Mouse (Mus musculus): ENCODE data around the gene Sphk2.

The Sphk2 gene

GRCm38 (mm10) chr7:45725151-45725550 is 7.3 kb upstream of the Sphk2 start:
- no peak for DNase-seq (ENCODE audit: extremely low spot score, low read depth, low spot score)

DNA sequence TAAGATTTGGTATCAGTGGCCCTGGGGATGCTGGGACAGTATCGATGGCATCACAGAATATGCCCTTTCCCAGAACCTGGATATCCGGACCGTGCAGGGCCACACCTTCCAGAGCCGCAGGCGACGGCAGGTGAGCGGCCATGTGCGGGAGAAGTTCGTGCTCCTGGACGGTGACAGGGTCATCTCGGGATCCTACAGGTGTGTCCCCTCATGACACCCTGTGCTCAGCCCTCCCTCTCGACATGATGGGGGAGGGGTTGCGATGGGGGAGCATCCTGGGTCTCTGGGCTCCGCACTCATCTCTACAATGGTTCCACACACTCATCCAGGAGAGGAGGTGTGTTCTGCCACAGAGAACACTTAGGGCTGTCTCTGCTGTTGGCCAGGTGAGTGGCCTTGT is 6.0 kb upstream of the Sphk2 start:
- no peak for DNase-seq (ENCODE audit: extremely low spot score, low read depth, low spot score)

- DNase-seq (ENCODE audit: extremely low spot score, low read depth, low spot score), result no peak
Measured at GRCm38 (mm10) chr7:45723301-45723700, 5.5 kb upstream of the Sphk2 start.

- no peak for DNase-seq (ENCODE audit: extremely low spot score, low read depth, low spot score)
Measured at GRCm38 (mm10) chr7:45722348-45722713, 4.5 kb upstream of the Sphk2 start.

DNA sequence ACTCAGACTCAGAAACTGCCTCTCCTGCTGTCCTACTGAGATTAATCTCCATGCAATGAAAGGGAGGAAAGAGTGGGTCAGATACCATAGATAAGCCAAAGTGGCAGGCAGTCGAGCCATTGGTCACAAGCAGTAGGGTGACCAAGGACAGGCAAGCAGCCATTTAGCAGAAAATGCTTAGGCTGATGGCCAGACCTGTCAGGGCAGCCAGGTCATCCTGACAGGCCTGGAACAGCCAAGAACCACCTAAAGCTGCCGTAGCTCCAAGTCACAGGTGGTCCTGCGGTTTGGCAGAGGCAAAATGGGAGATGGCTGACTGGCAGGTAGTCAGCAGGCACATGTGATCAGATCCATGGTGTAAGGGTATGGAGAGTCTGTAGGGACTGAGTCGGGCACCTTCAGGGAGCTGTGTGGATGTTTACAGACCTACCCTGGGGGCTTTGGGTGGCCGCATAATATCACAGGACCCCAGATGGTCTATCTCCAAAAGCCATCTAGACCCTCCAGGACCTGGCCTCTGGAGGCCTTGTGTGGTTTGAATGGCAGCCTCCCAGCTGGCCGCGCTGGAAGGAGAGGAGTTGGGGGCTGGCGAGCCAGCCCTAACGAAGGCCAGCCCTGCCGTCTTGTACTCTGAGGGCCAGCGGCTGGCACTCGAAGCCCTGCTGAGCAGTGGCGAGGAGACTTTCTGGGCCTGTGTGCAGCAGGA is 4.0 kb upstream of the Sphk2 start:
- no peak for DNase-seq (ENCODE audit: extremely low spot score, low read depth, low spot score)

- DNase-seq (ENCODE audit: extremely low spot score, low read depth, low spot score), result no peak
Measured at GRCm38 (mm10) chr7:45721234-45721571, 3.4 kb upstream of the Sphk2 start.

DNA sequence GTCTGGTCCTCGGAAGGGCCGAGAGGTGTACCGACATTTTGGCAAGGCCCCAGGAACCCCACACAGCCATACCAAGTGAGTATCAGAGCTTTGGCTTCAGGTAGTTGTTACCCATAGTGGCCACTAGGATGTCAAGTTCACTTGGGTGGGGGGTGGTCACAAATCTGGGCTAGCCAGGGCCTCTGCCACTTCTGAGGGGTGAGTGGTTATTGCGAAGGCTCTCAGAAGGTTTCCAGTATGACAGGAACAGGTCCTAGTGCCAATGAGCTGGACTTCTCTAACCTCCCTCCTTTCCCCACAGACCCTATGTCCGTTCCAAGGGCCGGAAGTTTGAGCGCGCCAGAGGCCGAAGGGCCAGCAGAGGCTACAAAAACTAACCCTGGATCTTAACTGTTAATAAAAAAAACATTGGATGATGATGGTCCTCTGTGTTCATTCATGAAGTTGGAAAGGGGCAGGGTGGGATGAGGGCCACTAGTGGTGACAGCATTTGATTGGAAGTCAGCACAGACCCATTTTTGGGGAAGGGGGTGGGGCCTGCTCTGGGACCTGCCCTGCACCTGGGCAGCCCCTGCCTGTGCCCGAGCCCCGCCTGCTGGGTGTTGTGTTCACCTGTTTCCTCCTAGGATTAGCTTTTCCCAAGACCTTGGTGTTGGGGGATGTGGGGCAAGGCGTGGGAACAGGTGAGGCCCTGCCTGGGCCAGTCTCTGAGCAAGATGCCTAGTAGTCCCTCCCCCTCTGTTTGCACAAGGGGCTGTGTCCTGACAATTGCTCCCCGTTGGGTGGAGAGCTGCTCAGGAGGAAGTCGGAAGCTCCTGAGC is 2.8 kb upstream of the Sphk2 start, which contains the start of gene Fam83e:
Gene Fam83e (plus strand): TSS at position 800 of the 821 bp plus-strand sequence.
- no peak for DNase-seq (ENCODE audit: extremely low spot score, low read depth, low spot score)

DNA sequence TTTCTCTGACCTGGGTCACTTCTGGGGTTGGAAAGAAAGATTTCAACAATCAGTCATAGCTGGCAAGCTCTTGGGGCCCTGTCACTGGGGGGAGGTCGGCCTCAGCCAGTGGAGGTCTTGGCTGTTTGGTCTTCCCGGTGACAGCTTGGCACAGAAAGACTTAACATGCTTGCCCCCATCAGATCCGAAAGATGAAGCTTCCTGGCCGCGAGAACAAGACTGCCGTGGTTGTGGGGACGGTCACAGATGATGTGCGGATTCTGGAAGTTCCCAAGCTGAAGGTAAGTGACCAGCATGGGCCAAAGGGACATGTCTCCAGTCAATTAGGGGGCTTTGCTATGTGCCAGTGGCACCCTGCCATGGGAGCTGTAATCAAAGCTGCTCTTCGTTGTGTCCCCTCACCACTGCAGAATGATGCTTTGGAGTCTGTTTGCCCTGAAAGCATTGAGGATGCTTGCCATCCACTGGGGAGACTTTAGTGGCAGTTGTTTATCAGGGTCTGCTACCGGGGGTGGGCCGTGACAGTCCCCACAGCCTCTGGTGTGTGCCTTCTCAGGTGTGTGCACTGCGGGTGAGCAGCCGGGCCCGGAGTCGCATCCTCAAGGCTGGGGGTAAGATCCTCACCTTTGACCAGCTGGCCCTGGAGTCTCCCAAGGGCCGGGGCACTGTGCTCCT is 2.1 kb upstream of the Sphk2 start:
- DNase-seq (ENCODE audit: extremely low spot score, low read depth, low spot score), result no peak

DNA sequence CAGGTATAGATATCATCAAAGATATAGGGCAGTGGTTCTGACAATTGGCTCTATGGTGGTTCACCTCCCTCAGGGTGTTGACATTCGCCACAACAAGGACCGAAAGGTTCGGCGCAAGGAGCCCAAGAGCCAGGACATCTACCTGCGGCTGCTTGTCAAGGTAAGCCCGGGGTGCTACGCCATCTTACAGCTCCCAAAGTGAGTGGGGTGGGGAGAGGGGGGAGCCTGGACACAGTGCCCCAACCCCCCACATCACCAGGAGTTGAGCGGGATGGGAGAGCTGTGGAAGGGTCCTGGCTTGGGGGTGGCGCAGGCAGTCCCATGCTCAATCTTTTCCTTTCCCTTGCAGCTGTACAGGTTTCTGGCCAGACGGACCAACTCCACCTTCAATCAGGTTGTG is 1.4 kb upstream of the Sphk2 start:
- no peak for DNase-seq (ENCODE audit: extremely low spot score, low read depth, low spot score)

DNA sequence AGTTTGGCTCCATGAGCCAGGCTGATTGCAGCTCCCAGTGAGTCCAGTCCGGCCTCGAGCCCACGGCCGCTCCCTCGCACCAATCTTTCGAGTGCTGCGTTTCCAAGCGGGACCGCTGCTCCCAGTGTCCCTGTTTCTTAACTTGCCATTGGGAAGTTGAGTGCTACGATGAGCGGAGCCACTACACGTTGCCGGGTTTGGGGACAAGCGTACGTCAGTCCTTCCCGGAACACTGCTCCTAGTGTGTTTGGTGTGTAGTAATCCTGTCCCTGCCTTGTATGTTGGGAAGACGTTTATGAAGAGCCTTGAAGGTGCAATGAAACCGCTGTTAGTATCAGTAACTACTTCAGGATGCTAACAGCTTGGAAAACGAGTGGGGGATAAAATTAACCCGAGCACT is 529 bp upstream of the Sphk2 start:
- no peak for DNase-seq (ENCODE audit: extremely low spot score, low read depth, low spot score)

DNA sequence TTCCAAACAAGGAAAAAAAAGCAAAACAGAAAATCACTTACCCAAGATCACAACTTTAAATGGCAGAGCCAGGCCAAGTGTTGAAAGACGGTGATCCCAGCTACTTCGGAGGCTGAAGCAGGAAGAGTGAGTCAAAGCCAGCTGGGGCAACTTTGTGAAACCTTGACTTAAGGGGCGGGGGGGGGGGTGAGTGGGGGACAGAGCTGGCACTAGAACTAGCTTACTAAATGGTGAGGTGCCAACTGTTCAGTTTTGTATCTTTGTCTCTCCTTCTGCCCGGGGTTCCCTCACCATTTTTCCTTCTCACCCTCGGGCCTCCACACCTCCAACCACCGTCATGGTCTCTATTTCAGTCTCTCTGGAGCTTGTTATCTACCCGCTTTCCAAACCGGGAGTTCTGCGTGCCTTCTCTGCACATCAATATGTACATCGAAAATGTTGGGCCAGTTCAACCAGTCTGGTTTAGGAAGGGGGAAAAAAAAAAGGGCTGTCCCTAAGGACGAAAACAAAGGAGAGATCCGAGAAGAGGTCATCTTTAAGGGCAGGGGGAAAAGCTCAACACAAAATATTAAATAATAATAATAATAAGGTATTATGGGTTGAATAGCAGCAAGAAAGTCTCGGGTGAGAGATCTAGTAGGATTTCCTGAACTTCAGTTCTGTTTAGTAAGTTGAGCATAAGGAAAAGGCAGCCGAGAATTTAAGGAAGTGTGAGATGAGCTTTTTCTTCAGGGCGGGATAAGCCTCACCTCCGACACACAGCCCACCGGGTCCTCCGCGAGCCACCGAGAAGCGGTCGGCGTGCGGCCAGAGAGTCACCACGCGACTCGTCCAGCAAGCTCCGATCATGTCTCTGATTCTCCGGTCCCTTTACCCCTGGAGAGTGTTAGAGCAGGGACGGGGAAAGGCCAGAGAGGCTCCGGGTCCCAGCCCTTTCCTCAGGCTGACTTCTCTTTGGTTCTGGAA is 567 bp downstream of the Sphk2 start:
- DNase-seq (ENCODE audit: extremely low spot score, low read depth, low spot score), result no peak

GRCm38 (mm10) chr7:45716460-45716857 is 1.3 kb downstream of the Sphk2 start:
- DNase-seq (ENCODE audit: extremely low spot score, low read depth, low spot score), result no peak

- no peak for DNase-seq (ENCODE audit: extremely low spot score, low read depth, low spot score)
Measured at GRCm38 (mm10) chr7:45715741-45716459, 1.9 kb downstream of the Sphk2 start.

- no peak for DNase-seq (ENCODE audit: extremely low spot score, low read depth, low spot score)
Measured at GRCm38 (mm10) chr7:45715090-45715708, 2.6 kb downstream of the Sphk2 start, which contains the start of gene Rpl18. Rpl18 (plus strand) TSS chr7:45715457.

- DNase-seq (ENCODE audit: extremely low spot score, low read depth, low spot score), result no peak
Measured at GRCm38 (mm10) chr7:45714630-45715089, 3.1 kb downstream of the Sphk2 start.

DNA sequence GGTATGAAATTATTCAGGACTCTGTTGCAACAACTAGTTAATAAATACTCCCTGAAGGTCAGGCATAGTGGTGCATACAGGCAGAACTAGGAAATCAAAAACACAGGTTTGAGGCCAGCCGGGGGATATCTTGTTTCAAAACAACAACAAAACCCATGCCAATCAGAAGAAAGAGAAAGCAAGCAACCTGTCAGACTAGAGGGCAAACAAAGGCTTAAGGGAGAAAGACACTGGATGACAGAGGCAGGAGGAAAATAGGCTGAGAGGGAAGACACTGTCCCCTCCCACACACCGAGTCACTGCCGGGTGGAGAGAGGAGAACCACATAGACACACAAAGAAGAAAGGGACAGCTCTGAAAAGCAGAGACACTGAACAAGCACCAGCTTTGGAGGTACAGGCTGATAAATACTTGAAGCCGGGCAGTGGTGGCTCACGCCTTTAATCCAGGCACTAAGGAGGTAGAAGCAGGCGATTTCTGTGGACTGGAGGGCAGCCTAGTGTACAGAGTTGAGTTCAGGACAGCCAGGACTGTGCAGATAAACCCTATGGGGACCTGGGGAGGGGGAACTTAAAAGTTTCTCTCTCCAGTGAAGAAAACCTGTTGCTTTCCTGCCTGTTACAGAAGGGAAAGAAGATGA is 3.8 kb downstream of the Sphk2 start:
- DNase-seq (ENCODE audit: extremely low spot score, low read depth, low spot score), result no peak

DNA sequence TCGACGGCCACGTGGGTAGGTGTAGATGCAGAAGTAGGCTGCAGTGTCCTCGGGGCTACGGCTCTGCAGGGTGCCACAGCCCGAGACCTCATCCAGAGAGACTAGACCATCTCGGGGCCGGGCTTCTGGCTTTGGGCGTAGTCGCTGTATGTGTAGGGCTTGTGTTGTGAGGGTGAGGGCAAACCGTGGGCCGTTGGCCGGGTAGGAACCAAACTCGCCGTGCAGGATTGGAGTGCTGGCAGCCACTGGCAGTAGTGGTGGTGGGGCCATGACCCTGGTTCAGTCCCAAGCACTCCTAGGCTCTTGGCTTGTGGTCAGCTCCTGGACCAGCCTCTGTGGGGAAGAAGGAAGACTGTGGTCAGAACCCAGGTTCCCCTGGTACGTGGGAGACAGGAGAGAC is 4.4 kb downstream of the Sphk2 start:
- DNase-seq (ENCODE audit: extremely low spot score, low read depth, low spot score), result no peak

- no peak for DNase-seq (ENCODE audit: extremely low spot score, low read depth, low spot score)
Measured at GRCm38 (mm10) chr7:45712022-45712757, 5.6 kb downstream of the Sphk2 start.

Measured in hindlimb bud, embryonic 11.5 days (tissue).